Mouse (Mus musculus): ENCODE measurements around the gene Clk4. TPM values are rescaled to one million over a fixed set of nuclear protein-coding genes. Genes with fewer than 3 reads are reported as not detected.

Clk4 gene
- polyA plus RNA-seq, 1 experiment from 2014 or later: 124 TPM

- H3K4me3 ChIP-seq (replicated peaks): no peak overlapping the region
- peaks cover 5% of the 10 kb centered on the region; the same call in 1 of the 2 replicates for H3K4me1 ChIP-seq
- H3K27ac ChIP-seq (replicated peaks): no peak overlapping the region
- no peak for ATAC-seq (ENCODE audit: low FRiP score)
- no peaks in the 10 kb centered on the region for H3K9me3 ChIP-seq (replicated peaks)
- WGBS: 80% methylated on average over 7 of the region's 7 CpGs
- no peaks in the 10 kb centered on the region for H3K36me3 ChIP-seq
- H3K27me3 ChIP-seq (replicated peaks): no peaks in the 10 kb centered on the region
- no peak overlapping the region for H3K9ac ChIP-seq (replicated peaks)
- no peak overlapping the region for H3K4me2 ChIP-seq
Measured at GRCm38 (mm10) chr11:51315991-51316810, 54.7 kb downstream of the Clk4 start.

GRCm38 (mm10) chr11:51320609-51321008, 59.1 kb downstream of the Clk4 start:
- Histone ChIP-seq H3K9ac (replicated peaks) (no peak overlapping the region), H3K4me1 (no peaks in the 10 kb centered on the region; the same call in 1 of the 2 replicates), H3K27me3 (replicated peaks) (no peaks in the 10 kb centered on the region), H3K4me2 (no peak overlapping the region), H3K4me3 (replicated peaks) (no peak overlapping the region), H3K36me3 (no peaks in the 10 kb centered on the region), H3K9me3 (replicated peaks) (no peaks in the 10 kb centered on the region), H3K27ac (replicated peaks) (no peak overlapping the region)
- no peak for ATAC-seq (ENCODE audit: low FRiP score)

DNA sequence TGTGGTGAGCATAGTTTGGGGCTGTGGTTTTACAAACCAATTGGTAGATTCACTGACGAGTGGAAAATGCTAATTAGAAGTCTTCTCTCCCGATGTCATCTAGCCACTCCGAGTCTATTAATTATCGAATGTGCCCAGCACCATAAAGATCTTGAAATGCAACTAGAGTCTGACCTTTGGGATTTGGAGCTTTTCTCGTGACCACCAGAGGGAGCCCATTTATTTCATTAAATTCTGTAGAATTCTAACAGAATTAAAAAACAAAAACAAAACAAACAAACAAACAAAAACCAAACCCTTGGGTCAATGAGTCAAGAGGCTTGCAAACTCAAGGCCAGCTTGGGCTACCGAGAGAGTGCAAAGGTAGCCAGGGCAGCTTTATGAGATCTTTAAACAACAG, 65.4 kb downstream of the Clk4 start:
- Histone ChIP-seq H3K4me1 (no peaks in the 10 kb centered on the region), H3K27ac (replicated peaks) (no peak overlapping the region), H3K9me3 (replicated peaks) (no peaks in the 10 kb centered on the region), H3K36me3 (no peaks in the 10 kb centered on the region), H3K4me3 (replicated peaks) (no peak overlapping the region), H3K9ac (replicated peaks) (no peak overlapping the region), H3K27me3 (replicated peaks) (no peaks in the 10 kb centered on the region), H3K4me2 (no peak overlapping the region)
- no peak for ATAC-seq (ENCODE audit: low FRiP score)
- 60% methylated on average over 6 of the region's 6 CpGs for WGBS

- no peaks in the 10 kb centered on the region for H3K27me3 ChIP-seq (replicated peaks)
- H3K9ac ChIP-seq (replicated peaks): no peak overlapping the region
- H3K4me2 ChIP-seq: no peak overlapping the region
- no peaks in the 10 kb centered on the region for H3K4me1 ChIP-seq
- no peaks in the 10 kb centered on the region for H3K9me3 ChIP-seq (replicated peaks)
- H3K27ac ChIP-seq (replicated peaks): no peak overlapping the region
- no peaks in the 10 kb centered on the region for H3K36me3 ChIP-seq
- ATAC-seq (ENCODE audit: low FRiP score): no peak
- H3K4me3 ChIP-seq (replicated peaks): no peak overlapping the region
- 84% methylated on average over 12 of the region's 12 CpGs for WGBS
Measured at GRCm38 (mm10) chr11:51328387-51328942, 66.9 kb downstream of the Clk4 start.

- WGBS: 69% methylated on average over 11 of the region's 11 CpGs
- Histone ChIP-seq H3K27me3 (replicated peaks) (no peaks in the 10 kb centered on the region), H3K36me3 (no peaks in the 10 kb centered on the region), H3K4me2 (no peak overlapping the region), H3K4me1 (no peaks in the 10 kb centered on the region), H3K9ac (replicated peaks) (no peak overlapping the region), H3K27ac (replicated peaks) (no peak overlapping the region), H3K4me3 (replicated peaks) (no peak overlapping the region), H3K9me3 (replicated peaks) (no peaks in the 10 kb centered on the region)
- ATAC-seq (ENCODE audit: low FRiP score): no peak
Measured at GRCm38 (mm10) chr11:51329837-51330714, 68.5 kb downstream of the Clk4 start.

Other genes with a start within 250 kb of the Clk4 start
- not detected in 2 replicates for gene Olfr54, start 247.5 kb upstream of the Clk4 start, polyA plus RNA-seq (2015; fragmentation: Nextera tagmentation; extraction: Ambion mirVana)
- not detected in 2 replicates for gene Olfr1375, start 213.6 kb upstream of the Clk4 start, polyA plus RNA-seq (2015; fragmentation: Nextera tagmentation; extraction: Ambion mirVana)
- 11.3 and 12.0 TPM in 2 replicates for gene Zfp354a, start 202.5 kb upstream of the Clk4 start, polyA plus RNA-seq (2015; fragmentation: Nextera tagmentation; extraction: Ambion mirVana)
- gene Gm12569, start 41.3 kb upstream of the Clk4 start, polyA plus RNA-seq (2015; fragmentation: Nextera tagmentation; extraction: Ambion mirVana): not detected in 2 replicates
- 0.49 and 0.54 TPM in 2 replicates for gene BC049762, start 1.3 kb downstream of the Clk4 start, polyA plus RNA-seq (2015; fragmentation: Nextera tagmentation; extraction: Ambion mirVana)
- 9.1 and 10.5 TPM in 2 replicates for gene Col23a1, start 28.2 kb downstream of the Clk4 start, polyA plus RNA-seq (2015; fragmentation: Nextera tagmentation; extraction: Ambion mirVana)